Mouse (Mus musculus) retina, postnatal 7 days (tissue): ENCODE data around the gene Itih5.

ENCODE experiments used
- DNase-seq: peaks from one replicate; pipeline ENCODE4 v3.0.0-alpha.2; 2012; ENCODE audit warnings: low read depth, low spot score

The Itih5 gene

DNA sequence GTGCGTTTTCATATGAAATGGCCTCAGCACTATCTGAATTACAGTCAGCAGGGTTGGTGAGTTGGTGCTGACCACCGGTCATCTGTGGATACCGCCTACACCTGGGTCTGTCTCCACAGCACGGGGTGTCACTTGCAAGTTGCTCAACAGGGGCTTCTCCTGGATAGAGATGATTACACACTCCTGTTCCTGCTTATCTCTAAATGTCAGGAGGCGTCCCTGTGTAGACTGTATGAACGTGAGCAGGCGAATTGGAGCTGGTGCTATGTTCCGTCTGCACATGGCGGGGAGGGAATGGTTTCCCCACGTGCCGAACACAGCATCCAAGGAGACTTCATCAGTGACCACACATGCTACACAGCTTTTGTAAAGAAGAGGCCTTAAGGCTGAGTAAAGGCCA is 13.9 kb downstream of the Itih5 start:
- no peak for DNase-seq

DNA sequence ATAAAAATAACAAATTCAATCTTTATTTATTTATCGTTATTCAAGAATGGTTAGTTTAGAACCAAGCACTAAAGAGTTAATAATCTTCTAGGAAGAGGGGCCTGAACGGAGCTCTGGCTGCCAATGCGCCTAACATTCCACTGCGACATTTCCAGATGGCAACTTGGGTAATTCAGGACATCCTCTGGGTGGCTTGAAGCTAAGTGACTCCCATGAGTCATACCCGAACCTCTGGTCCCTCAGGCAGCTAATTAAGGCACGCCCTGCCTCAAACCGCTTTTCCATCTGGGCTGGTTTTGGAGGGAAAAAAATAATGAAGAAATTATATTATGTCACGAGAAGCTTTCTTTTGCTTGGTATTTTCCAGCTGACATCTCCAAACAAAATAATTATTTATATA is 14.6 kb downstream of the Itih5 start:
- no peak for DNase-seq

DNA sequence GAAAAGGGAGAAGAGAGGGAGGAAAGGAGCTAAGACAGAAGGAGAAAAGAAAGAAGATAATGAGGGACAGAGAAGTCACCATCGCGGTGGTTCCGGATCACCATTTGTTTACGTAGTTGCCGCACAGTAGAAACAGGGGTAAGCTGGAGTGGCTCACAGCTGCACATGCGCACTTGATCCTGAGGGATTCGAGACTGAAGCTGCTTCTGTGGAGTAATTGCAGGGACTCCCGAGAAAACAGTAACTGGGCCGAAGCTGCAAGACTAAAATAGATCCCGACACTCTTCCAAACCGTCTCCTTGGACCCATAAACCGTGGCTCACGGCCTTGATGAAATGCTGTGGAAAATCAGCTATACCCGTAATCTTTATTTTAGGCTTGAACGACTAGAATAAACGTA is 16.6 kb downstream of the Itih5 start:
- DNase-seq = no peak

DNA sequence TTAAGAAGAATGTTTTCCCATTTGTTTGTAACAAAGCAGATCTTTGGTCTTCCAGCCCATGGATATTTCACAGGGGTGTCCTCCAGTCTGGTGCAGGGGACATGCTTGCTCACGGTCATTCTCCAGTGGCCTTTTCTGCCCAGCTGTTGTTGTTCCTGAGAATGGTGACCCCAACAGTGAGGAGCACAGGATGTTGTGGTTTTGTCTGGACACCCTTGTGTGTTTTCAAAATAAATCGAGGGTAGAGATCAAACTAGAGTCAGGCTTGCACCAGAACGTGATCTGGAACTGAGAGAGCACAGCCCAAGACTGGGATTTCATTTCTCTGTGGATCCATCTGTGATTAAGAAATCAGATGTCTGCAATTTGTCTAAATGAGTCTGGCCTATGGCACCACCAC is 40.2 kb downstream of the Itih5 start:
- DNase-seq = no peak

DNA sequence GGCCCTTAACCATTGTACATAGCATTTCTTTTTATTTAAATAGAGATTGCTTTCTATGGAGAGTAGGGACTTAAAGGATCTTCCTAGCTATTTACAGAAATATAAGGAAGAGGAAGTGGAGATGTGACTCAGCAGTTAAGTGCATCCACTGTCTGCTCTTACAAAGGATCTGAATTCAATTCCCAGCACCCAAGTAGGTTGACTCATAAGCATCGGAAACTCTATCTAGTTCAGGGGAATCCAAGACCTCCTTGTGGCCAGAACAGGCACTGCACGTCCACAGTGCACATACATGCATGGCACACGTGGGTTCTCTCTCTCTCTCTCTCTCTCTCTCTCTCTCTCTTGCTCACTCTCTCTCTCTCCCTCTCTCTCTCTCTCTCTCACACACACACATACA is 41.8 kb downstream of the Itih5 start:
- DNase-seq = no peak

DNA sequence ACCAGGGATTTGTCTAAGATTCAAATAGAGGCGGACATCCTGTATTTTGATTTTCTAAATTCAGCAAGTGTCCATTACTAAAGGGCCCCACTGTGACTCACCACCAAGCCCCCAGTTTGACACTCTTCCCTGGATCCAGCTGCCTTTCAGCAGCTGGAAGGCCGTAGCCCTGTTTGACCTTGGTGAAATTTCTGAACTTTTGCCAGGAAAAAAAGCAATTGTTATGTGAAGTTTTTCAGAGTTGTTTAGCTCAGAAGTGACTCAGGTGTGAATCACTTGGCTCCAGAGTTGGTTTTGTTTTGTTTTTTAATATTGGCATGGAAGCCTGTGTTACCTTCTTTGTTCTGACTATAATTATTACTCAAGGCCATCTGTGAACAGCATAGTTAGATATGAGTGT is 46.0 kb downstream of the Itih5 start:
- DNase-seq = no peak

DNA sequence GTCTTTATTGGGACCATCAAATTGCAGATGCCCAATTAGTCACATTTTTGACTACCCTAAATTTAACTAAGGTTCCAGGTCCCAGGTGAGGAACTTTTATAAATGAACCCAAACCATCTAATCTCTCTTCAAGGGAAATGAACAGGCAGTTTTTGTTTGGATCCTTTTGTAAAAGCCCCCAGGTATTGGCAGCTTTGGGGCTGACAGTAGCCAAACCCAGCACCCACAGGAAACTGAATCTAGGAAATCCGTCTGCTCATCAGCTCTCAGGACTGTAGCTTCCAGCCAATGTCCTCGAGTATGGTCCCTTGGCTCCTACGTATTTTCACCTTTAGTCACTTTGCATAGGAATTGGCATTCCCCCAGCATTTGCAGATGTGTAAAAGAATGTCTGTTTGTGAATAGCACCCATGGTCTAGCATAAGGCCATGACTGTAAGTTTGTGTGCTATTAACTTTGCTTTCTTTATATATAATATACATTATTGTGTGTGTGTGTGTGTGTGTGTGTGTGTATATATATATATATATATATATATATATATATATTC is 47.4 kb downstream of the Itih5 start:
- DNase-seq = no peak

DNA sequence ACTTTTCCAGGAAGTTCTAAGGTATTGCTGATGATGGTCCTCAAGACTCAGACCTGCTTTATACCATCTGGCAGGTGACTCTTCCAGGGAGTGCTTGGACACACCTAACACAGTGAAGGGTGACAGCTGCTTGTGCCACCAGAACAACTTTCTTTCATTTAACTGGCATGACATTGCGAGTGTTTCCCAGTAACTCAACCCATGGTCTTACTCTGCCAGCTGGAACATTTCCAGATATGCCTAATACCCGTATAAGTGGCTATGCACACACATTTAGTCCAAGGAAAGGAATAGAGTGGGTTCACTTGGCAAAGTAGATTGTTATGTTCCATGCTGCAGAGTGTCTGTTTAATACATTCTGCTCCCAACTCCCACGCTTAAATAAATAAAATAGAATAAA is 50.9 kb downstream of the Itih5 start:
- DNase-seq = no peak

DNA sequence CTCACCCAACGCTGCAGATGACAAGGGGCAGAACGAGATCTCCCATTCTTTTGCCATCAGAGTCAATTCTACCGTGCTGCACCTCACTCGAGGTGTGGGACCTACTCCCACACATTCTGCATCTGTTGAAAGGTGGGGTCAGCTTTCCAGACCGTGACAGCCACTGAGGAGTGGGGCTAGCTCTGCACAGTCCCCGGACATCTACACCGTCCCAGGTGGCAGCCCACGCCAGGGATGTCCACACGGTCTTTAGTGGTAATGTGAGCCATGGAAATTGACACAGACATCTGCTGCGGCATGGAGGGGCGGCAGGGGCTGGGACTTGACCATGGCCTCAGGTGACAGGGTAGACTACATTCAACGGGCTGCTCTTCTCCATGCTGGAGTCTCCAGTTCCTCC is 60.1 kb downstream of the Itih5 start:
- DNase-seq = no peak

DNA sequence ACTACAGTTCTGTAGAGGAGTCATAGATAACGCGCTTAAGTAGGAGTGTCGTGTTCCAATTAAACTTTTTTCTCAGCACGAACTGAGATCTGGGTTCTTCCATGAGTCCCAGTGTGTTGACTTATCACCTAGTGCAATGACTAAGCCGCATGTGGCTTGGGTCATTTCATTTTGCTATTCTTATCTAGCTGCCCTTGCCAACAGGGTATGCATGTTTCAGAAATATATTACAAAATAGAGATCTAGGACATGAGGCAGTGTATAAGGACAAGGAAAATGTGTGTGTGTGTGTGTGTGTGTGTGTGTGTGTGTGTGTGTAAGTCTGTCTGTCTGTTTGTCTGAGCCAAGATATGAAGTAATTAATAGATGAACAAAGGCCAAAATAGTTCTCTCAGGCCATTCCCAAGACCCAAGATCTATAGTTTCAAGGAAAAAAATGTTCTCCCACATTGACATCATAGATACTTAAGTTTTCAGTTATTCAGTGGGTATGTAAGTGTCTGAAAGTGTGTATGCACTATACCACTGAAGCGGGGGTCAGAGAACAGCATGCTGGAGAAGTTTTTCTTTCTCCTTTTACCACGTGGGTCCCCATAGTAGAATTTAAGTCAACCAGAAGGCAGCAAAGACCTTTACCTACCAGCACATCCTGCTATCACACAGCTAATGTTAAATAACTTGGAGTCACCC is 62.6 kb downstream of the Itih5 start:
- DNase-seq = no peak

DNA sequence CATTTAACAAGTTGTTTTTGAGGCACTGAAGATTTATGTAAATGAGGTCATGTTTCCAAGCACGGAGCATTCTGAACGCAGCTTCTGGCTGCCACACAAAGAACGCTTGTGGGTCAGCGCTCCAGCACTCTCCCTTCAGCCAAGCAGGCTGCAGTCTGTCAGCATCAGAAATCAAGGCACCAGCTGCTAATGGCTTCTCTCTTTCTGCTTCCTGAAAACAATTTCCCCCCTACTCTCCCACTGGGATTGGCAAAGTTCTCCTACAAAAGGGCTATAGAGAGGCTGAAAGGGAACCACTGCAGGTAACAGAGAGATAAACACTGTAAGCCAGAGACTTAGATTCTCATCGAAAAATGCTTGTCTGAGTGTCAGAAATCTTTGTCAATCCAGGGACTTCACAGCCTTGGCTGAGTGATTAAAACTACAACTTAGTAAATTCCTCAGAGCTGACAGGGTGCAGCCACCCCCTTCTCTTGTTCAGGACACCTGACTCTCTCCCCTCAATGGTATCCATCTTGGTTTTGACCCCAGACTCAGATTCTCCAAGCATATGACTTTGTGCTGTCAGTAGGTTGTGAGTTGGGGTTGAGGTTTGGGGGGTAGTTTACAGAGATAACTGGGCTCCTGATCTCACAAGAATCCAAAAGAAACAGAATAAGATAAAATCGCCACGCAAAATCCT is 63.3 kb downstream of the Itih5 start:
- DNase-seq = peak; percentile 2

DNA sequence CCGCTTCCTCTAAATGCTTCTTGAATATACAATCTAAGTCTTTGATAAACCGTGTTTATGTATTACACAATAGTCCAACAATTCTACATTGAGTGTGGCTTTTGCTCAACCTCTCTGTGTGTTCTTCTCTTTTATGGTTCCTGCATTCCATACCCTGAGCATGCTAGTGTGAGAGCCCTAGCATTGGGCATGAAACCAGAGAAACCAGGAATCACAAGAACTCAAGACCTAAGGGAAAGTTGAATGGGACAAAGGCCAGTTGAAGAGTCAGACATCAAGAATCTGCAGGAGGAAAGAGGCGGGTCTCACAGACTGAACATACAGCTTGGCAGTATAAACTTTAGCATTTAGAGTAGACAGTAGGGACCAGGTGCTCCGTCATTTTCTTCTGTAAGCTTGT is 68.5 kb downstream of the Itih5 start:
- no peak for DNase-seq

DNA sequence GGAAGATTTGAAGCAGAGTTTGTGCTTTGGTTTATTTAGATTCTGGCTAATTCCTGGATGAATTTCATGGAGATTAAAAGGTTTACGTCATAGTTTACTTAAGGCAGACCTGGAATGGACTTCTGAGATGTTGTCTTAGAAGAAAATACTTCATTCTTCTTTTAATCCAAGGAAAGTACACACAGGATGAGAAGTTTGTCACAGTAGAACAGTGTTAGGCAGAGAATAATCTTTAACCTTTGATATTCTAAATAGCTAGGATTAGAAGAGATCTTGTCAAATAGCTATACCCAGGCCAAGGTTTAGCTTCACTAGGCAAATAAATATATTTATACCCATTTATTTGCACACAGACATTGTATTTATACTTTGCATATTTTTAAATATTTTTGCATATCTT is 73.5 kb downstream of the Itih5 start:
- no peak for DNase-seq

DNA sequence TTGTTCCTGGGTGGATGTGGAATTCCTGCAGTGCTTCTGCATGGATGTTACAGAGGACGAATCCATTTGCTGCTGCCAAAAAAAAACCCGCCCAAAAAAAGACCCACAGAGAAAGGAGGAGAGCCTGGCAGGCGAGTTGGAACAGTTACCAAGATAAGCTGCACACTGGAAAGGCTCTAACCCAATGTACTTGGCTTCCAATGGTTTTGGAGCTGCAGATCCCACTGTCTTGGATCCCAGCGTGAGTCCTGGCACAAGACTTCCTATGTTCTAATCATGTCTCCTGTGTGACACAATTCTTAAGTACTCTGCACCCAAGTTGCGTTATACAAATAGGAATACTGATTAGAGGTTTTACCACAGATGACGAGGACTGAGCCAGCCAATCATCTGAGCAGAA is 78.6 kb downstream of the Itih5 start:
- no peak for DNase-seq

DNA sequence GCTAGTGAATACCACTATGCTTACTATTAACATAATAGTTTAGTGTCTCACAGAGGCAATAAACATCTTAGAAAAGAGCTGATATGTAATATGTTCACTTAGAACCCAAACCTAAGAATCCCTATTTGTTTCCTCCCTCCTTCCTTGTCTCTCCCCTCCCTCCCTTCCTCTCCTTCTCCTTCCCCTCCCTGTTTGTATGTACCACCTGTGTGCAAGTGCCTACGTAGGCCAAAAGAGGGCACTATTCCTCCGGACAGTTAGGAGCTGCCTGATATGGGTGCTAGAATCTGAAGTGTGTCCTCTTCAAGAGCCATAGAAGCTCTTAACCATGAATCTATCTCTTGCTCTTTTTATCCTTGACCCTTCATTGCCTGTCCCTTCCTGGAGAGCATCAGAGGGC is 83.2 kb downstream of the Itih5 start:
- no peak for DNase-seq

DNA sequence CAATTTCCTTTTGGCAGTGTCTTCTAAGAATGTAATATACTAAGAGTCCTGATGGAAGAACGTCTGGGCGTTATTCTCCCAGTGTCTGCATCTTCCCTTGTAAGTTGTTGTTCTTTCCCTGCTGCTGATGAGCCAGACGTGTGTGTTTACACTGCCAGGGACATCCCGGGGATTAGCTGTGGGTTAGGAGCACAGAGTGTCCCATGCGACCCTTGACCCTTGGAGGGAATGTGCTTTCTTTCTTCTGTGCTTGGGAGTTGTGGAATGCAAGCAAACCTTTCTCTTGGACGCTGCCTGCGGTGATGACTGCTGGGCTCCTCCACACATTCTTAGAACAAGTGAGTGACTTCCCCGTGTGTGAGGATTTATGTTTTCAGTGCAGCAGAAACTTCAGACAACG is 89.6 kb downstream of the Itih5 start:
- no peak for DNase-seq

DNA sequence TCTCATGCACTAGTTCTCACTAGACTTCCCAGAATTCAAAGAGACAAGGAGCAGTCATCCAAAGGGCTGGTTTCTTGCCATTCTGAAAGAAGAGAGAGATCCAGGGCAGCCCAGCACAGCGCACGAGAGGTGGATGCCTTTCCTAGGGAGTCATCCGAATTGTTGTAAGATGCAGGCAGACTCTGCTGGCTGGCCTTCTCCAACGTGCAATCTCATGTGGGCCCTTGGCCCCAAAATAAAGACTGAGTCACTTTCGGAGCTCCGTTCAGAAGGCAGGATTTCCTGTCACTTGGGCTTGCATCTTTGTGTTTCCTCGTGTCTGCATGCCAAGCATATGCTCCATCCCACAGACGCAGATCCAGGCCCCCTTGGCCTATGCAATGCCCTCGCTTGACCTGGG is 97.1 kb downstream of the Itih5 start:
- no peak for DNase-seq

DNA sequence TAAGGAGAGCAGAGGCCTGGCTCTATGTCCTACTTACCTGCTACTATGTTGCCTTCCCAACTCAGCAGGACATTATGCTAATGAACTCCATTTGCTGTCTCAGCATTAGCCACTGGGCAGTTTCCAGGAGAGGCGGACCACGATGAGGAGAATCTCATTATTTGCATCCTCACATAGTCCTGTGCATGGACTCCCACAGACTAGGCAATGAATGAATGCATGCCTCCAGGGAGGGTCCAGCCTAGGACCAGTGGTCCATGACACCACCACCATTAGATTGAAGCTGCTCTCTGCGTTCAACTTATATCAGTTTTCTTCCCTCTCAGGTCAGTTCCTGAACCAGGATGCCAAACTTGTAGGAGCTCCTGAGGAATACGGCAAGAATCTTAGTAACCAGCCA is 97.6 kb downstream of the Itih5 start:
- DNase-seq = no peak

DNA sequence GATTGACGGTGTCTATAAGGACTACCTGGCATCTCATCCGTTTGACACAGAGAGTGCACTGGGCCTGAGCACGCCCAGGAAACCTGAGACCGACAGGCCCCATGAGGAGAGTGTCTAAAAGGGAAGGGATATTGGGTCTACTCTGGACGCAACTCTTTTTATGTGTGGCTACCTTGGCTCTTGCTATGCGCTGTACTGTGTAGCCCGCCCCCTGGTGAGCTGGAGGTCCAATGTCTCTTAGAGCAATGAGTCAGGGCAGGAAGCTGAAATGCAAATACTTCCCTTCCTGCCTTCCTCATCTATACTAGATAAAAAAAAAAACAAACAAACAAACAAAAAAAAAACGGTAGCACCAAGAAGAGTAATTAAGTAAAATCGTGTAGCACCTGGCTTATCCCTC is 98.1 kb downstream of the Itih5 start:
- no peak for DNase-seq

DNA sequence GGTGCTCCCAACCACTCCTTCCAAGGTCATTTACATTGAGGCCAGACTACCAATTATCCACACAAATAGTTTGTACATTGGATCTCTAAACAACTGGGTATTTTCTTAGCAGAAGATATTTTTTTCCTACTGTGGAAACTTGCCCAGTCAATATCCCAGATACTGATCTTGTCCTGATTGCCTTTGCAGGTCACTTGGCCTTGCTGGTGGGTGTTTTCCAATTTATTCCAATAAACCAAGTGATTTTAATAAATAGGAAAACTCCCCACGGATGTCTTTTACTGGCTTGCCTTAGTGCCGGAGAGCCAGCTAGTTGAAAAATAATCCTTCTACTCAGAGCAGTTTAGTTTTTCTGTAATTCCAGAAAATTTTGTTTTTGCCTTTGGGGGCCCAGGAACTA is 98.6 kb downstream of the Itih5 start:
- DNase-seq = no peak

DNA sequence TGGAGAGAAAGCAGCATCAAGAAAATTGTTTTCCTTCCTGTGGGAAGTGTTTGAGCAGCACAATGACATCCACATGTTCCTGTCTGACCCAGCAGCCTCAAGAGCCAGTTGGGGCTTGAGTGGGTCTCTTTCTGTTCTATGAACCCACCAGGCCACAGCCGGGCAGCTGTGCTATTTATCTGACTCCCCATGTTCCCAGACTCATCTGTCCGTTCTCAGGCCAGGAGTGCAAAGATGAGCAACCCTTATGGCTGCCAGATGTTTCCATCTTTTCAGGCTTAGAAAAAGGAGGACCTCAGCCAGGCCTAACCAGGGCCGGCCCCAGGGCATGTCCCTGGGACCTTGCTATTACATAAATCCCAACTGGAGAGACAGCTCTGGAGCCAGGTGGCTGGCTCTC is 100.0 kb downstream of the Itih5 start:
- DNase-seq = no peak

DNA sequence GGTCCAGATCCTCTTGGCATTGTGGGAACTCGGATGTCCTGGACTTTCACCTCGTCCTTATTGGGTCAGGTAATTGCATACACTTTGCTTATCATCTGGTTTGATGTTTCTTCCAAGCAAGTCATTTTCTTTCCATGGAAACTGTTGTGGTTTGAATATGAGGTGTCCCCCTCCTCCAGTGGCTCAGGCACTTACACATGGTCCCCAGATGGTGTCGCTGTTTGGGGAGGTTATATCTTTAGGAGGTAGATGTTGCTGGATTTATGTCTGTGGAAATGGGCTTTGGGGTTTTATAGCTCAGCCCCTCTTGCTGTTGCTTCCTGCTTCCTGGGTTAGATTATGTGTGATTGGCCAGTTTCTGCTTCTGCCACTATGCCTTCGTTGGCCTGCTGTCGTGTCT is 103.6 kb downstream of the Itih5 start:
- DNase-seq = no peak

DNA sequence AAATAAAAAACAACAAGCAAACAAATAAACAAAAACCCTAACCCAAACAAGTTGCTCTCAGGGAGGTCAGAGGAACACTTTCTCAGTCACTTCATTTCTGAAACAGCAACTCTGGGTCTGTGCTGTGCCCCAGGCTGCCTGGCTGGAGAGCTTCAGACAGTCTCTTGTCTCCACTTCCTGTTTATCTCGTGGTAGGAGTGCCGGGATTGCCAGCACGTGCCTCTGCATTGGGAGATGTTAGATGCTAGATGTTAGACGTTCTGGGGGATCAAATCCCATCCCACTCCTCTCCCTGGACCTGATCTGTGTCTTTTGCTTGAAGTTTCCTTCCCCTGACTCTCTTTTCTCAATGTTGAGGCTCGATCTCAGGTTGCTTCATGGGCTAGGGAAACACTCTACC is 104.9 kb downstream of the Itih5 start:
- DNase-seq = no peak

DNA sequence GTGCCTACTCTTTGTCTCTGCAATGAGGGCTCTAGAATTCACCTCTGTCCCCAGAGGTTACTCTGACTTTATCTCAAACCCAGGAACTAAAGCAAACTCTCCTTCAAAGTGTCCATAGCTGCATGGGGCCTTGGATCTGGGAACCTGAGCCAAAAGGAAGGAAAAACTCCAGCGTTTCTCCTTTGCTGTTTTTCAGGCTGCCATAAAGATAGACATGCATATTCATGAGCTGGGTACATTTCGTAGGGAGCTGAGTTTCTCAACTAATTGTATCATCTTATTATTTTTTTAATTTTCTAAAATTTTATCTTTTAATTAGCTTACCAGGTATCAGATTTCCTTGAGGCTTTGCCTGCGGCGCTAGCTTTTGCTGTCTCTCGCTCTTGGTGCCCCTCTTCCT is 106.7 kb downstream of the Itih5 start:
- DNase-seq = no peak
